Mouse (Mus musculus) liver, adult 2 months (tissue): ENCODE measurements around the gene Zfp965.
"Not testable (repeated sequence)": the region's sequence is repeated elsewhere in the genome, so short reads cannot be mapped to it uniquely, and the experiment has no call there.

Experiments
- CTCF ChIP-seq: fragments of 200-500 bp; IDR thresholded peaks from 2 replicates; pipeline ENCODE4 v1.5.1; 2011; ENCODE audit warnings: low read depth, low read length, control low read depth
- POLR2A ChIP-seq: fragments of 200-500 bp; IDR thresholded peaks from 2 replicates; pipeline ENCODE4 v1.6.1; 2011; ENCODE audit warnings: low read length, control low read depth; ENCODE audit not compliant: insufficient read depth; ENCODE audit errors: extremely low read depth

DNA sequence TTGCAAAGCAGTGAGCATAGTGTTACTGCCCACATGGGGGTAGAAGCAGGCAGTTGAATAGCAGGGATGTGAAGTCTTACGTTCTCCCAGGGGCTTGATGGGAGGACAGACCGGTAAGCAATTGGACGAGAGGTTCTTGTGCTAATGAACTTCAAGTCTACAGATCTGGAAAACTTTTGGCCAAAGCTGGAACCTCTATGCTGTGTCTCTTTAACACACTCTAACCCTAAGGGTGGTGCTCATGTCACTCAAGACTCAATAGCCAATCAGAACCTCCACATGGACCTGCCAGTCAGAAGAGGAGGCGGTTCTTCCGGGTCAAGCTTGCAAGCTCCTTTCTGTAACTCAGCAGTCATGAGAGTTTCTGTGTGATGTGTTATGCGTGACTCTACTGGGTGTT is at the start of gene Zfp965:
- TF ChIP-seq CTCF, POLR2A: not testable (repeated sequence)
